ENCODE assay signal across 9 mouse cellular contexts in genomic region chr14:34458880-34459279, GRCm38 (mm10). TPM values are rescaled to one million over a fixed set of nuclear protein-coding genes. Genes with fewer than 3 reads are reported as not detected.
DNase-seq lines count a peak whose midpoint lies in the region; ATAC-seq lines count a peak whose summit lies in the region.
"Had no signal": no experiment of that assay in that cellular context is flagged by ENCODE, and none has a peak within 500 bp of the region (broad histone marks: within the 10 kb centered on the region; RNA-seq: fewer than 3 reads in every experiment).

No protein-coding gene starts in this region.

- no peaks in the 10 kb centered on the region for H3K36me3 ChIP-seq in hindbrain, embryonic 14.5 days (replicated peaks; ENCODE audit: control insufficient read depth, insufficient read depth)

- no peak overlapping the region for H3K4me2 ChIP-seq in hindbrain, embryonic 14.5 days (replicated peaks)
- H3K4me2 ChIP-seq: hindbrain, embryonic 15.5 days had no signal

- peaks cover 6% of the 10 kb centered on the region for H3K4me1 ChIP-seq in hindbrain, embryonic 14.5 days (replicated peaks; ENCODE audit: control insufficient read depth, insufficient read depth, low read length)

- WGBS in hindbrain, embryonic 14.5 days = 82% methylated on average over 1 of the region's 1 CpGs

- H3K4me3 ChIP-seq in hindbrain, embryonic 14.5 days (replicated peaks; ENCODE audit: low read length) = no peak overlapping the region
- H3K4me3 ChIP-seq: hindbrain, embryonic 15.5 days had no signal

- intact Hi-C loops in left cerebral cortex, postnatal 10 days (cut with DNase I) = loop anchor here (5.0 kb wide), 1 partner anchor 108 kb away; no protein-coding TSS in a partner anchor

- no peak overlapping the region for H3K27ac ChIP-seq in hindbrain, embryonic 14.5 days
- H3K27ac ChIP-seq: hindbrain, embryonic 15.5 days had no signal

- no peak overlapping the region for H3K9ac ChIP-seq in hindbrain, embryonic 14.5 days
- H3K9ac ChIP-seq: hindbrain, embryonic 15.5 days had no signal

- H3K27me3 ChIP-seq in hindbrain, embryonic 14.5 days (ENCODE audit: control insufficient read depth, insufficient read depth, low read length) = no peaks in the 10 kb centered on the region
- H3K27me3 ChIP-seq: hindbrain, embryonic 15.5 days had no signal

- peak; percentile 15 for DNase-seq in gastrocnemius, postnatal 10 days
- no peak for DNase-seq in gastrocnemius, adult 8-10 months (ENCODE audit: low spot score in 2 of 2)
- peak; percentile 9 for DNase-seq in CD4-positive helper T cell, adult 2 months (ENCODE audit: low read depth, low spot score)
- peak; percentile 45 for DNase-seq in cerebellum, adult 11 months
- DNase-seq in hindbrain, embryonic 14.5 days (ENCODE audit: low spot score) = peak; percentile 74
- peak; percentile 31 to 36 for DNase-seq in left cerebral cortex, postnatal 10 days (ENCODE audit: extremely low spot score in 1 of 2, low spot score in 2 of 2)
- DNase-seq in skeletal muscle tissue, adult 2 months (ENCODE audit: low read depth, low spot score) = peak; percentile 43
- no peak for DNase-seq in urinary bladder, postnatal 25 days (ENCODE audit: low spot score)

- no peaks in the 10 kb centered on the region for H3K9me3 ChIP-seq in hindbrain, embryonic 14.5 days (ENCODE audit: control insufficient read depth, low read length)
- H3K9me3 ChIP-seq: hindbrain, embryonic 15.5 days had no signal

- no peak; the same call in 1 of the 2 replicates for ATAC-seq in hindbrain, embryonic 14.5 days (ENCODE audit: low FRiP score)

RNA-seq across cellular contexts. Expression of gene Bmpr1a, which starts 44.3 kb away (rescaled TPM):
- total RNA-seq in gastrocnemius, postnatal 10 days (2021) = 100 to 1,000 TPM in 1 of 2 experiments, 10 to 100 TPM in 1; 92.4 to 102 TPM
- total RNA-seq in gastrocnemius, adult 8-10 months (2022) = 10 to 100 TPM; 42.9 to 52.0 (median 48.1) TPM
- 25.7 and 26.3 TPM in 2 replicates for polyA plus RNA-seq in hindbrain, embryonic 14.5 days (2014; fragmentation: Nextera tagmentation; extraction: Ambion mirVana)
- total RNA-seq in left cerebral cortex, postnatal 10 days (2021) = 10 to 100 TPM; 34.7 to 37.3 TPM

Comparison
In these comparisons a context has a peak if more than half of its experiments do, and no peak if none do; other contexts are left out.
1. DNase-seq: peak in gastrocnemius, postnatal 10 days (single experiment), CD4-positive helper T cell, adult 2 months (single experiment), cerebellum, adult 11 months (single experiment), hindbrain, embryonic 14.5 days (single experiment), left cerebral cortex, postnatal 10 days (2 of 2) and skeletal muscle tissue, adult 2 months (single experiment); none in gastrocnemius, adult 8-10 months (0 of 2) and urinary bladder, postnatal 25 days (single experiment).